Mouse (Mus musculus) liver, adult 2 months (tissue): ENCODE measurements around the gene Ltbp4. TPM values are rescaled to one million over a fixed set of nuclear protein-coding genes. Genes with fewer than 3 reads are reported as not detected.
A peak's percentile ranks its signal among the peaks of the same experiment; 100 is the strongest.

Experiments used
- DNase-seq: peaks from one replicate; pipeline ENCODE4 v3.0.0-alpha.2; 2011; ENCODE audit warnings: low read depth, low spot score; ENCODE audit errors: extremely low read depth
- H3K27ac ChIP-seq: fragments of 200-500 bp; replicated peaks from 2 replicates; pipeline ENCODE4 v1.5.1; 2012; ENCODE audit warnings: low read depth, mild to moderate bottlenecking, control low read depth, inconsistent platforms, low read length; ENCODE audit not compliant: insufficient read depth
- H3K27me3 ChIP-seq: fragments of 200-500 bp; 2 replicates; pipeline ENCODE4 v1.6.1; 2012; ENCODE audit warnings: mild to moderate bottlenecking, moderate library complexity, low read length, inconsistent platforms; ENCODE audit not compliant: control insufficient read depth, insufficient read depth
- H3K36me3 ChIP-seq: fragments of 200-500 bp; 2 replicates; pipeline ENCODE4 v1.6.1; 2012; ENCODE audit warnings: low read length, inconsistent platforms; ENCODE audit not compliant: control insufficient read depth, insufficient read depth
- H3K4me1 ChIP-seq: fragments of 200-500 bp; 2 replicates; pipeline ENCODE4 v1.6.1; 2011; ENCODE audit warnings: low read length; ENCODE audit not compliant: control insufficient read depth, insufficient read depth
- H3K4me3 ChIP-seq: fragments of 200-500 bp; 2 replicates; pipeline ENCODE4 v1.5.1; 2011; ENCODE audit warnings: low read depth, mild to moderate bottlenecking, control low read depth, low read length, moderate library complexity; ENCODE audit not compliant: insufficient read depth
- H3K79me2 ChIP-seq: fragments of 200-500 bp; 2 replicates; pipeline ENCODE4 v1.6.1; 2012; ENCODE audit warnings: inconsistent platforms, mild to moderate bottlenecking, low read length, moderate library complexity; ENCODE audit not compliant: control insufficient read depth, insufficient read depth
- H3K9ac ChIP-seq: fragments of 200-500 bp; 2 replicates; pipeline ENCODE4 v1.6.1; 2012; ENCODE audit warnings: low read depth, mild to moderate bottlenecking, control low read depth, inconsistent platforms, low read length
- CTCF ChIP-seq: fragments of 200-500 bp; IDR thresholded peaks from 2 replicates; pipeline ENCODE4 v1.5.1; 2011; ENCODE audit warnings: low read depth, low read length, control low read depth
- POLR2A ChIP-seq: fragments of 200-500 bp; IDR thresholded peaks from 2 replicates; pipeline ENCODE4 v1.6.1; 2011; ENCODE audit warnings: low read length, control low read depth; ENCODE audit not compliant: insufficient read depth; ENCODE audit errors: extremely low read depth
- WGBS: fragments of 180-500 bp; shearing (Covaris S2); methylation state at CpG from one replicate; pipeline ENCODE4 v1.1.7; 2018; 5-methylcytosine and 5-hydroxymethylcytosine counted together
- polyA plus RNA-seq: library from polyadenylated mRNA; depleted of rRNA; stranded (reverse); fragments of >200 nt; gene quantifications from 2 replicates; pipeline ENCODE4 v1.2.3, GENCODE M21; 2012
- total RNA-seq: library from RNA; depleted of rRNA; stranded (reverse); fragments of >200 nt; gene quantifications from 2 replicates; pipeline ENCODE4 v1.2.3, GENCODE M21; 2014

The Ltbp4 gene
- total and polyA plus RNA-seq, 2 experiments: 9.4 to 29.2 TPM

DNA sequence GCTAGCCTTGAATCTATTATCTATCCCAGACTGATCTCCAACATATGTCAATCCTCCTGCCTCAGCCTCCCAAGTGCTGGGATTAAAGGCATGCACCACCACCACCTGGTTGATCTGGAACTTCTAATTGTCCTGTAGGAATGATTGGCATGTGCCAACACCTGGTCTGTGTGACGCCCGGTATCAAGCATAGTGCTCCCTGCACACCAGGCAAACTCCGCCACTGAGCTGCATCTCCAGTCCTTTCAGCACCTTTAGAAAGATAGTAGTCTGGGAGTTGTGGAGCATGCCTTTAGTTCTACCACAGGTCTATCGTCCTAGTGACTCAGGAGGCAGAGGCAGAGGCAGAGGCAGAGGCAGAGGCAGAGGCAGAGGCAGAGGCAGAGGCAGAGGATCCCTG lies 37.1 kb downstream of the Ltbp4 start:
- no peak overlapping the region for H3K9ac ChIP-seq
- no peaks in the 10 kb centered on the region for H3K27me3 ChIP-seq
- 81% methylated on average over 4 of the region's 4 CpGs for WGBS
- no peak overlapping the region for H3K4me3 ChIP-seq
- no peaks in the 10 kb centered on the region for H3K4me1 ChIP-seq
- TF ChIP-seq CTCF (no peak), POLR2A (no peak)
- H3K36me3 ChIP-seq: no peaks in the 10 kb centered on the region
- H3K79me2 ChIP-seq: no peaks in the 10 kb centered on the region
- no peak overlapping the region for H3K27ac ChIP-seq
- no peak for DNase-seq

DNA sequence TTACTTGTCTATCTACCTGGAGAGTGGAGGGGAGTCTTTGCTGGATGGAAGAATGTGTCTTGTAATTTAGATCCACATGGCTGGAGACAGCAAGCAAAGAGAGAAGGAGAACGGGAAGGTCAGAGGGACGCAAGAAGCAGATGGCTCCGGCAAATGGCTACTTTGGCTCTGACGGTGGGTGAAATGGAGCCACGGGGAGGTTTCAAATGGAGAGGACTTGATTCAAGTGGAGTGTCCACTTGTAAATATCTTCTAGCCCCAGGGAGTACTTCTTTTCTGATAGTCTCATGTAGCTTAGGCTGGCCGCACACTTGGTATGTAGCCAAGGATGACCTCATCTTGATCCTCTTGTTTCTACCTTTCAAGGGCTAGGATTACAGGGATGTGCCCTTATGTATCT lies 38.7 kb downstream of the Ltbp4 start:
- H3K36me3 ChIP-seq: no peaks in the 10 kb centered on the region
- H3K27me3 ChIP-seq: no peaks in the 10 kb centered on the region
- no peaks in the 10 kb centered on the region for H3K79me2 ChIP-seq
- no peak for DNase-seq
- no peak overlapping the region for H3K4me3 ChIP-seq
- no peak for TF ChIP-seq CTCF
- no peak for TF ChIP-seq POLR2A
- H3K9ac ChIP-seq: no peak overlapping the region
- H3K27ac ChIP-seq: no peak overlapping the region
- 95% methylated on average over 6 of the region's 6 CpGs for WGBS
- H3K4me1 ChIP-seq: no peaks in the 10 kb centered on the region

DNA sequence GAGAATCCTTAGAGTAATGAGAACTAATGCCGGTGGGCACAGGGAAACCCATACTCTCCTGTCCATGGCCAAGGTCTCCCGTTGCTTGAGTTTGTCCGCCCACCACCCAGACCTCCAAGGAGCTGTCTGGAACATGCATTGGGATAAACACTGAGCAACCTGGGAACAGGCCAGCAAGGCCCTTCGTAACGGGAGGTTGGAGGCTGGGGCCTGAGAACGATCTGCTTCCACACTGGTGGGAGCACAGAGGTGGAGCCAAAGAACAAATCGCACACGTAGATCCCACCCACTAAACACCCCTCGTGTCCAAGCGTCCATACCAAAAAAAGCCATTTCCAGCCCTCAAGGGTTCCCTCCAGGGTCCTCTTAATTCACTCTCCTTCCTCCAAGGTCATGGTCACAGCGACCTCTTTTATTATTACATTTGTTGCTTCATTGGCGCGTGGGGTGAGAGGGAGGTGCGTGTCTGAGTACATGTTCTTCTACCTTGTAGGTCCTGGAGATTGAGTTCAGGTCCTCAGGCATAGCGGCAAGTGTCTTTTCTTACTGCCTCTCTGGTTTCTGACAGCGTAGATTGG lies 39.4 kb downstream of the Ltbp4 start:
- no peak overlapping the region for H3K27ac ChIP-seq

DNA sequence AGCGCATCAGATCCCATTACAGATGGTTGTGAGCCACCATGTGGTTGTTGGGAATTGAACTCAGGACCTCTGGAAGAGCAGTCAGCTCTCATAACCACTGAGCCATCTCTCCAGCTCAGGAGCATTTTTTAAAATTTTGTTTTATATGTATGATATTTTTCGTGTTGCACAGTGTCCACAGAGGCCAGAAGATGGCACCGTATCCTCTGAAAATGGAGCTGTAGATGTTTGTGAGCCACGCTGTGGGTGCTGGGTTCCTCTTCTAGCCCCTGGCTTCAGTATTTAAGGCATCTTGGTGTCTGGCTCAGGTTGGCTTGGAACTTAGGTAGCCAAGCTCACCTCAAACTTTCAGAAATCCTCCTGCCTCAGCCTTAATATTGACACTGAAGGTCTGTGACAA lies 41.0 kb downstream of the Ltbp4 start:
- no peak for DNase-seq
- Histone ChIP-seq H3K9ac (no peak overlapping the region), H3K79me2 (no peaks in the 10 kb centered on the region), H3K27me3 (no peaks in the 10 kb centered on the region), H3K36me3 (no peaks in the 10 kb centered on the region), H3K27ac (no peak overlapping the region), H3K4me1 (0 out of 2 replicates have a peak, but pooled peaks cover 2% of the 10 kb centered on the region), H3K4me3 (no peak overlapping the region)
- TF ChIP-seq POLR2A (no peak), CTCF (no peak)
- whole genome bisulfite sequencing: 91% methylated on average over 4 of the region's 4 CpGs

More for the DNA sequence above, 39.4 kb downstream of the Ltbp4 start:
- no peaks in the 10 kb centered on the region for H3K79me2 ChIP-seq
- no peaks in the 10 kb centered on the region for H3K4me1 ChIP-seq
- TF ChIP-seq CTCF (no peak), POLR2A (no peak)
- H3K9ac ChIP-seq: no peak overlapping the region
- H3K27me3 ChIP-seq: no peaks in the 10 kb centered on the region
- H3K4me3 ChIP-seq: no peak overlapping the region
- WGBS: 87% methylated on average over 16 of the region's 16 CpGs
- no peak for DNase-seq
- H3K36me3 ChIP-seq: no peaks in the 10 kb centered on the region

DNA sequence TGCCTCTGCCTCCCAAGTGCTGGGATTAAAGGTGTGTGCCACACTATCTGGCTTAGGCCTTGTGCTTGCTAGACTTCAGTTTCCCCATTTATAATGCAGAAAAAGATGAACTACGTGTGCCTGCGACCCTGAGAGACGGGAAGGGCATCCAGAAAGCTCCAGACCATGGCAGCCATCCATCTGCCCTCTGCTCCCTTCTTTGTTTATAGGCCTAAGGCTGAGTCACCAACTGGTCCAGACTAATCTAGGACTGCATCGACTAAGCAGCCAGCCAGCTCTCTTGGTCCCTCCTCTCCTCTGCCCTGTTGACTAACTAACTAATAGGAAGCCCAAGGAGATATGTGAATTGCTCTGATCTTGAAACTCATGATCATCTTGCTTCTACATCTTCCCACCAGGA lies 41.5 kb downstream of the Ltbp4 start:
- Histone ChIP-seq H3K4me3 (no peak overlapping the region), H3K4me1 (0 out of 2 replicates have a peak, but pooled peaks cover 2% of the 10 kb centered on the region)
- 6% methylated on average over 4 of the region's 4 CpGs for WGBS

DNA sequence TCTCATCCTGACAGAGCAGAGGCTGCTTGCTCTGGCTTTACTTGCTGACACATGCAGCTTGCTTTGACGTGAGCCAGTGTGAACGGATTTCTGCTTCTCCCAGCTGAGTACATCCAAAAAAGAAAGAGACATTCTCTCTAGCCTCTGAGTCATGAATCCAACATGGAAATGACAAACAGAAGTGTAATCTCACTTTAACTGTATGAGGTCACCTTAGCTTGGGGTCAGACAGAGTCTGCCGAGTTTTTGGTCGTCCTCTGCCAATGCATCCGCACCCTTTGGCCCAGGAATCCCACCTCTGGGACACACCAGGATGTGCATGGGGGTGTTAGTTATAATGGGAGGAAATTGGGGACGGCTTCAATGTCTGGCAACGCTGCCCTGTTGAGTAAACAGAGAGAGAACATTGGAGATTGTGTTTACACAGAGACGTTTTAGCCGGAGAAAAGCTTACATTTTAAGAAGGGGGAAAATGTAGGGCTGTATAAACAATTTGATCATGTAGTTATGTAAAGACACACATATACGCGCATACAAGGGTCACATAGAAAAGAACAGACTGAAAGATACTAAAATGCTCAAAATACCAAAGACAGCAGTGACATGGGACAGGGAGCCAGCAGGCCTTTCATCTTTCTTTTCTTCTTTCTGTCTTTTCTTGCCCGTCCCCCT lies 45.6 kb downstream of the Ltbp4 start:
- H3K27me3 ChIP-seq: no peaks in the 10 kb centered on the region
- H3K9ac ChIP-seq: no peak overlapping the region
- WGBS: 25% methylated on average over 12 of the region's 12 CpGs
- no peaks in the 10 kb centered on the region for H3K79me2 ChIP-seq
- 0 out of 2 replicates have a peak, but pooled peaks cover 2% of the 10 kb centered on the region for H3K4me1 ChIP-seq
- no peak for TF ChIP-seq CTCF
- no peak for TF ChIP-seq POLR2A
- no peaks in the 10 kb centered on the region for H3K36me3 ChIP-seq
- H3K4me3 ChIP-seq: no peak overlapping the region
- peak; percentile 7 for DNase-seq
- H3K27ac ChIP-seq: peak overlapping the region; percentile 45

More for the DNA sequence above, 41.5 kb downstream of the Ltbp4 start:
- Histone ChIP-seq H3K9ac (no peak overlapping the region), H3K27me3 (no peaks in the 10 kb centered on the region), H3K79me2 (no peaks in the 10 kb centered on the region), H3K36me3 (no peaks in the 10 kb centered on the region), H3K27ac (no peak overlapping the region)
- peak; percentile 47 for DNase-seq
- TF ChIP-seq POLR2A (no peak), CTCF (no peak)
